Mouse (Mus musculus) G1E (cell line): ENCODE results near the gene Ddx55. TPM values are rescaled to one million over a fixed set of nuclear protein-coding genes. Genes with fewer than 3 reads are reported as not detected.

Experiments used
- ATAC-seq: 2 replicates; pipeline ENCODE4 v1.8.0; 2016; ENCODE audit warnings: mild to moderate bottlenecking; ENCODE audit not compliant: insufficient number of reproducible peaks, poor library complexity, low FRiP score, severe bottlenecking; ENCODE audit errors: extremely low read depth
- DNase-seq: peaks from one replicate; pipeline ENCODE4 v3.0.0; 2012; ENCODE audit warnings: low spot score
- H3K27me3 ChIP-seq: 2 replicates; pipeline ENCODE4 v1.6.1; 2012; ENCODE audit warnings: mild to moderate bottlenecking, low read length, inconsistent platforms; ENCODE audit not compliant: insufficient read depth
- H3K36me3 ChIP-seq: replicated peaks from 2 replicates; pipeline ENCODE3; 2012; ENCODE audit warnings: mild to moderate bottlenecking, inconsistent platforms
- H3K4me1 ChIP-seq: 2 replicates; pipeline ENCODE4 v1.6.1; 2012; ENCODE audit warnings: low read depth, low read length, inconsistent platforms, mixed read lengths; ENCODE audit not compliant: insufficient read depth
- H3K4me3 ChIP-seq: 2 replicates; pipeline ENCODE4 v1.5.1; 2012; ENCODE audit warnings: low read depth, mild to moderate bottlenecking, inconsistent platforms, low read length, moderate library complexity, mixed read lengths
- H3K9me3 ChIP-seq: replicated peaks from 2 replicates; pipeline ENCODE4 v1.6.1; 2012; ENCODE audit warnings: inconsistent platforms
- CTCF ChIP-seq: IDR thresholded peaks from 2 replicates; pipeline ENCODE4 v1.5.1; 2012; ENCODE audit warnings: low read depth, low read length, inconsistent platforms, mixed read lengths
- GATA1 ChIP-seq: IDR thresholded peaks from 2 replicates; pipeline ENCODE4 v1.6.1; 2012; ENCODE audit warnings: borderline replicate concordance, low read length, inconsistent platforms, mixed read lengths
- GATA2 ChIP-seq: IDR thresholded peaks from 2 replicates; pipeline ENCODE4 v1.6.1; 2012; ENCODE audit warnings: low read depth, low read length, inconsistent platforms, borderline replicate concordance
- POLR2AphosphoS5 ChIP-seq: IDR thresholded peaks from 2 replicates; pipeline ENCODE4 v1.6.1; 2012; ENCODE audit warnings: low read depth, low read length, inconsistent platforms; ENCODE audit not compliant: insufficient replicate concordance
- TAL1 ChIP-seq: conservative IDR thresholded peaks from 2 replicates; pipeline ENCODE4 v1.6.1; 2012; ENCODE audit warnings: low read depth, low read length, inconsistent platforms, mixed read lengths
- polyA plus RNA-seq: library from polyadenylated mRNA; stranded (reverse); fragments of >175 nt; gene quantifications from 2 replicates; pipeline ENCODE4 v1.2.3, GENCODE M21; 2012
- total RNA-seq, 2 experiments: library from RNA; stranded (forward) in 1 of 2; stranded (reverse) in 1 of 2; fragments of 200-1000 nt in 1 of 2; fragments of >200 nt in 1 of 2; fragmentation: Nextera tagmentation in 1 of 2; gene quantifications; 2 replicates each; pipeline ENCODE4 v1.2.3; 2014 to 2017

The Ddx55 gene
- total RNA-seq (2014; fragmentation: Nextera tagmentation) (25.6 and 26.0 TPM in 2 replicates), total RNA-seq (2017) (21.7 and 21.8 TPM in 2 replicates), polyA plus RNA-seq (17.5 and 23.1 TPM in 2 replicates)

GRCm38 (mm10) chr5:124552558-124553307 lies at the start of gene Ddx55:
Ddx55 (plus strand) TSS chr5:124552864.
- Histone ChIP-seq H3K9me3 (no peaks in the 10 kb centered on the region), H3K4me1 (peaks cover 34% of the 10 kb centered on the region), H3K4me3 (peak within 1 kb of the TSS; percentile 100), H3K27me3 (no peaks in the 10 kb centered on the region), H3K36me3 (peaks cover 60% of the 10 kb centered on the region)
- DNase-seq (peak; percentile 89), ATAC-seq (peak; percentile 92)
- no peak for TF ChIP-seq TAL1
- TF ChIP-seq CTCF: no peak
- TF ChIP-seq GATA1: no peak
- no peak for TF ChIP-seq GATA2
- no peak for TF ChIP-seq POLR2AphosphoS5

DNA sequence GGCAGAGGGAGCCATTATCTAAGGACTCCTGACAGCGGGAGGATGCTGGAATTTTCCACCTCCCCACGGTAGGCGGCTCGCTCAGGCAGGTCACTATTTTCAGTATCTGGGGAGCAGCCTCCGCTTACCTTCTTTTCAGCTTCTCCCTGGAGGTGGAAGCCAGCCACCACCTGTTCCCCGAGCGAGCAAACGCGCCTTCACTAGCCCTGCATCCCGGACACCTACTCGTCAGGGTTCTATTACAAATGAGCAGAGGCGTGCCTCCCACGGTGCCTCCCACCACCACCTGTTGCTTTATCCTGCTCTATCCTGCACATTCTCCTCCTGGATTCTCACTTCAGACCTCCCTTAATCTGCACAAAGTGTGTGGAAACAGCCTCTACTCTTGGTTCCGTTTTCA lies 48.9 kb upstream of the Ddx55 start:
- Histone ChIP-seq H3K4me1 (peaks cover 16% of the 10 kb centered on the region), H3K27me3 (peaks cover 67% of the 10 kb centered on the region), H3K36me3 (no peaks in the 10 kb centered on the region), H3K9me3 (no peaks in the 10 kb centered on the region), H3K4me3 (no peak overlapping the region)
- no peak for ATAC-seq
- TF ChIP-seq TAL1 (no peak), POLR2AphosphoS5 (no peak), CTCF (no peak), GATA1 (no peak), GATA2 (no peak)
- DNase-seq: no peak

DNA sequence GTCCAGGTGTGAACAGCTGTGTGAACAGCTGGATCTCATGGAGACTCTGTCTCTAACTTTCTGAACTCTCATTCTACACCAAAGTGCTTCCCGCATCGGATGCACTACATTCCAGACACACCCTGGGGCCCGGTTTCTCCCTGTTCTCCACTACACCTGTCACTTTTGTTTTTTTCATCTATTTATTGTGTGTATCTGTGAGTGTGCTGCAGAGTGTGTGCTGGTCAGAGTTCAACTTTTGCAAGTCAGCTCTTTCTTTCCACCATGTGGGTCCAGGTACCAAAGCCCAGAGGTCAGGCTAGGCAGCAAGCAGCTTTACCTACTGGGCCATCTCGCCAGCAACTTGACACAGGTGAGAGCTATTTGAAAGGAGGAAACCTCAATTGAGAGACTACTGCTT lies 47.4 kb upstream of the Ddx55 start:
- DNase-seq (no peak), ATAC-seq (no peak)
- peaks cover 74% of the 10 kb centered on the region for H3K27me3 ChIP-seq
- H3K4me3 ChIP-seq: no peak overlapping the region
- no peaks in the 10 kb centered on the region for H3K9me3 ChIP-seq
- TF ChIP-seq CTCF (no peak), GATA1 (no peak), TAL1 (no peak), POLR2AphosphoS5 (no peak), GATA2 (no peak)
- H3K4me1 ChIP-seq: peaks cover 17% of the 10 kb centered on the region
- no peaks in the 10 kb centered on the region for H3K36me3 ChIP-seq

GRCm38 (mm10) chr5:124506731-124507359 lies 45.8 kb upstream of the Ddx55 start:
- no peak for ATAC-seq
- no peak overlapping the region for H3K4me3 ChIP-seq

GRCm38 (mm10) chr5:124509200-124509599 lies 43.5 kb upstream of the Ddx55 start:
- TF ChIP-seq GATA1 (no peak), TAL1 (no peak), CTCF (no peak), POLR2AphosphoS5 (no peak), GATA2 (no peak)
- Histone ChIP-seq H3K27me3 (peaks cover 69% of the 10 kb centered on the region), H3K36me3 (no peaks in the 10 kb centered on the region), H3K4me1 (peaks cover 11% of the 10 kb centered on the region), H3K9me3 (no peaks in the 10 kb centered on the region), H3K4me3 (no peak overlapping the region)
- ATAC-seq (no peak), DNase-seq (no peak)

More at GRCm38 (mm10) chr5:124506731-124507359, 45.8 kb upstream of the Ddx55 start:
- no peak for TF ChIP-seq GATA2
- TF ChIP-seq TAL1: no peak
- no peak for TF ChIP-seq POLR2AphosphoS5
- no peak for TF ChIP-seq GATA1
- no peak for TF ChIP-seq CTCF
- peaks cover 11% of the 10 kb centered on the region for H3K4me1 ChIP-seq
- no peaks in the 10 kb centered on the region for H3K36me3 ChIP-seq
- H3K9me3 ChIP-seq: no peaks in the 10 kb centered on the region
- DNase-seq: no peak
- H3K27me3 ChIP-seq: peaks cover 73% of the 10 kb centered on the region

GRCm38 (mm10) chr5:124509742-124510237 lies 42.9 kb upstream of the Ddx55 start:
- Histone ChIP-seq H3K36me3 (no peaks in the 10 kb centered on the region), H3K4me3 (no peak overlapping the region), H3K27me3 (peaks cover 70% of the 10 kb centered on the region), H3K4me1 (peaks cover 11% of the 10 kb centered on the region), H3K9me3 (no peaks in the 10 kb centered on the region)
- TF ChIP-seq GATA2: no peak
- no peak for TF ChIP-seq POLR2AphosphoS5
- no peak for TF ChIP-seq CTCF
- TF ChIP-seq TAL1: no peak
- DNase-seq (no peak), ATAC-seq (no peak)
